Mouse (Mus musculus) layer of hippocampus, postnatal 25 days (tissue): ENCODE data around the gene Ptprn2. TPM values are rescaled to one million over a fixed set of nuclear protein-coding genes. Genes with fewer than 3 reads are reported as not detected.

Source experiments
- DNase-seq, 2 experiments: peaks; one replicate each; pipeline ENCODE4 v3.0.0; 2022; ENCODE audit warnings: mixed read lengths in 2 of 2, low spot score in 1 of 2; ENCODE audit errors: extremely low spot score in 1 of 2
- total RNA-seq, 2 experiments: library from RNA; stranded (reverse); gene quantifications; 2 replicates each; pipeline ENCODE4 v1.2.3; 2021

Gene Ptprn2
- total RNA-seq, 2 experiments from 2014 or later, result 303 to 317 TPM

DNA sequence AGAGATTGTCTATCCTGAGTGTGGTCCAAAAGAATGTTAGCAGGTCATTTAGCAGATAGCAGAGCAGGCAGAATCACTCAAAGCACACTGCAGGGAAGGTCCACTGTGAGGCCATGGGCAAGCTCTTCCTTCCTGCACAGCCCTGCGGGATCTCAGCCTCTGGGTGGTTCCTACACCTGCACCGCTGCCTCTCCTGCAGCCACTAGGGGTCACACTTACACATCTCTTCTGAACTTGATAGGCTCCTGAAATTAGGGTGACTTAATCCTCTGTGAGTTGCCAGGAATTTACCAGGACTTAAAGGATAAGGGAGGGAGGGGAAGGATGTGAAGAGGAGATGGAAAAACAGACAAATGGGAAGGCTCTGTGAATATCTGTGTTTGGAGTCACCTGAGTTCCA lies 549.7 kb downstream of the Ptprn2 start:
- DNase-seq, result peak; percentile 42 to 69

DNA sequence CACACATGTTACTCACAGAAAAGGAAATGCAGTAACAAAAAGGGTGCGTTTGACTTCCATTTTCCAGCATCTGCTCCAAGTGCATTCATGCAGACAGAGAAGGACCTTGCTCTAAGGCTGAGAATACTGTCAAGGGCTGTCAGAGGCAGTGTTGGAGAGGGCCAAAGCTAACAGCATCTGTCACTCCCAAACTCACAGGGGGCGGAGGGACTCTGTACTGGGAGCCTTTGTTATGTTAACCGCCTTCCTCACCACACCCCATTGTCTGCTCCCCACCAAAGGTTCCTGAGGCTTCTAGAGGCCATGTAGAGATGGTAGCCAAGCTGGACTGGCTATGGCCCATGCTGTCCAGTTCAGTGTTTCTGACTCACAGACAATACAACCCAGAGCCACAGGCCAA lies 553.9 kb downstream of the Ptprn2 start:
- DNase-seq, result no peak

DNA sequence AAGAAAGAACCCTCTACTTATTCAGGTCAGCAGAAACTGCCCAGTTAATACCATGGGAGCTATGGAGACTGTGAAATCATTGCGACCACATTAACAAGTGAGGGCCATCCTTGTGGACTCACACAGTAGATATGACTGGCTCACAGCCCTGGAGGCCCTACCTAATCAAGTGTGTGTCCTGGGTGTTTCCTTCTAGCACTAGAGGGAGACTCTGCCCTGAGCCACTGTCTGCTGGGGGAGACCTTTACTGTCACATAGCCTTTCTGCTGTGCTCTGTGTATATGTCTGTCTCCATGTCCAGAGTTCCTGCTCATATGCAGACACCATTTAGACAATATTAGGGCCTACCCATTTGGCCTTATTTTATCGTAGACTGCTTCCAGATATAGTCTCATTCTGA lies 555.9 kb downstream of the Ptprn2 start:
- no peak for DNase-seq

DNA sequence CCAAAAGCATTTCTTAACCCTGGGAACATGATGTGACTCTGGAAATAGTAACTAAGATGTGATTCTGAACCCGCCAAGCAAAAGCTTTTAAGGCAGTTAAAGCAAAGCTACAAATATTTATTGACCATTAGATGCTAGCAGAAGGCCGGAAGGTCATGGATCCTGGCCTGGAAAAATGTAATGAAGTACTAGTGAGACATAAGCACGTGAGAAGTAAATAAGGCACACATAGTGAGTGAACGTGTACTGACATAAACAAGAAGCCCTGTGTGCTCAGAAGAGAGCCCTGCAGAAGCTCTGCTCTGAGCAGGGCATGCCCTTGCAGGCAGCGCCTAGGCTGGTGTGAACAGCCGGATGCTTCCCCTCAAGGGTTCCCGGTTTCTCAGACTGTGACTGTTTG lies 557.2 kb downstream of the Ptprn2 start:
- no peak for DNase-seq

- no peak for DNase-seq
Observed at GRCm38 (mm10) chr12:117047384-117048251, 562.1 kb downstream of the Ptprn2 start.

GRCm38 (mm10) chr12:117049829-117050228 lies 564.3 kb downstream of the Ptprn2 start:
- no peak for DNase-seq

GRCm38 (mm10) chr12:117053223-117053850 lies 567.8 kb downstream of the Ptprn2 start:
- no peak for DNase-seq

- peak in 1 of 2 experiments; percentile 17 for DNase-seq
Observed at GRCm38 (mm10) chr12:117053851-117054769, 568.6 kb downstream of the Ptprn2 start.

DNA sequence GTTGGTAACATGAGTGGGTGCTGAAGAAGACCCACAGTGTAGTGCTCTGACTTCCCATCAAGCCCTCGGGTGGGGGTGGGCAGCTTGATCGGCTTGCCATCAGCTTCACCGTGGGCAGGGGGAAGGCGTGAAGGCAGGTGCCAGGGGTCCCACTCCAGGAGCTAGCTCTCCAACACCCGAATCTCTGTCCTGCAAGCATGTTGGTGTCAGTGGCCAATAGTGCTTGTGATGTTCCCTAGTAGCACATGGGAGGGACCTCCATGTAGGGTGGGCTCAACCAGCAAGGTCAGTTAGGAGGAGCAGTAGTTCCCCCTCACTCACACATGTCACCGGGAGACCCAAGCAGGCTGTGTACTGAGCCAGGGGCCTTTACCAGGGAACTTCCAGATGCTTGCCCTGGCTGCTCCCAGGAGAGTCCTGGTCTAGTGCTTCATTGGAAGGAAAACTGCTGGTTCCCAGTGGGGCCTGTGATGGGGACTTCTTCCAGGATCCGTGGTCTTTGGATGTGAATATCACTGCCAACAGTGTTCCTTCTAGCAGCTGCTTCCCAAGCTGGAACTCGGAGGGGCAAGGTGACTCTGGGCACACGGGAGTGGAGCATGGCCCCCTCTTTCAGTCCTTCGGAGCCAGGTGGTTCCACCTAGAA lies 569.5 kb downstream of the Ptprn2 start:
- no peak for DNase-seq

- DNase-seq, result no peak
Observed at GRCm38 (mm10) chr12:117058184-117058958, 572.9 kb downstream of the Ptprn2 start.

DNA sequence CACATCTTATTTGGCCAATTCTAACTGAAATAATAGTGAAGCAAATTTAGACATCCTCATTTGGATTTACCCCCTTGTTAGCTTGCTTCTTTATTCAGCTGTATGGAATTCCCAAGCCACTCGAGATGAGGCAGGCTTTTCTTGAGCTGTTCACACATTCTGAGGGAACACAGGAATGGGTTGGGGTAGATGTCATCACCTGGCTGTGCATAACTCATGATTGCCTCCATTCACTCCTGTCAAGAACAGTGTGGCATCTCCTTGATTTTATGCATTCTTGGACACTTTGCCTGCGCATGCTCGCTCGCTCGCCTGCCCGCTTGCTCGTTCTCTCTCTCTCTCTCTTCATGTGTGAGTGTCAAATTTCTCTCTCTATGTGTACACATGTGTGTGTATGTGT lies 573.5 kb downstream of the Ptprn2 start:
- DNase-seq, result no peak

DNA sequence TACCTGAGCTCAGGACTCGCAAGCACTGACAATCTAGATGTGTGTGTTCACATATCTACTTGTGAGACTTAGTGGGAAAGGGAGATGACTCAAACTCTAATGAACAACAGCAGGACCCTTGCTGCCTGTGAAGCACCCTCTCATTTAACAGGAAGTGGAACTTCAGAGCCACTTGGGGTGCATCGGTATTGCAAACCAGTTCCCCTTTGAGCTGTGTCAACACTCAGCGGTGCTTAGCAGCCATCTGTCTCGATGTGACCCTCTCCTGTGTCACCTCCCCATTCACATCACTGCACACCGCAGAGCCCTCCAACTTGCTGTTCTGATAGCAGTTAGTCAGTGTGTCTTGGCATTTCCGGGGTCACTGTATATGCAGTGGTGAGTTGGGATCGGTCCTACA lies 592.1 kb downstream of the Ptprn2 start:
- DNase-seq, result no peak

DNA sequence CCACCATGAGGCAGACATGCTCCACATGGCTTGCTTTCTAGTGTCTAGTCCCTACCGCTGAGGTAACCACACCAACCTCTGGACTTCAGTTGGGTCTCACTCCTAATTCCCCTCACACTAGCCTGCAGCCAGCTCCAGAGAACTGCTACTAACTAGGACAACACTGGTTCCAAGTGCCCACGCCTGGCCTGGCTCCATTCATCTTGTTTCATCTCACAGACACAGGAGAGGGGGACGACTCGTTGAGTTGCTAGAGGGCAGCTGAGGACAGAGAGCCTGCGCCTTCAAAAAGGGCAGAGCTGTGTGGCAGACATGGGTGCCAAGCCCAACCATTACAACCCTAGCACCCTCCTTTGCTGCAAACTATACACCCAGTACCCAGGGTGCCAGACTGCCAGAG lies 593.4 kb downstream of the Ptprn2 start:
- no peak for DNase-seq

GRCm38 (mm10) chr12:117079724-117080123 lies 594.2 kb downstream of the Ptprn2 start:
- DNase-seq, result no peak

DNA sequence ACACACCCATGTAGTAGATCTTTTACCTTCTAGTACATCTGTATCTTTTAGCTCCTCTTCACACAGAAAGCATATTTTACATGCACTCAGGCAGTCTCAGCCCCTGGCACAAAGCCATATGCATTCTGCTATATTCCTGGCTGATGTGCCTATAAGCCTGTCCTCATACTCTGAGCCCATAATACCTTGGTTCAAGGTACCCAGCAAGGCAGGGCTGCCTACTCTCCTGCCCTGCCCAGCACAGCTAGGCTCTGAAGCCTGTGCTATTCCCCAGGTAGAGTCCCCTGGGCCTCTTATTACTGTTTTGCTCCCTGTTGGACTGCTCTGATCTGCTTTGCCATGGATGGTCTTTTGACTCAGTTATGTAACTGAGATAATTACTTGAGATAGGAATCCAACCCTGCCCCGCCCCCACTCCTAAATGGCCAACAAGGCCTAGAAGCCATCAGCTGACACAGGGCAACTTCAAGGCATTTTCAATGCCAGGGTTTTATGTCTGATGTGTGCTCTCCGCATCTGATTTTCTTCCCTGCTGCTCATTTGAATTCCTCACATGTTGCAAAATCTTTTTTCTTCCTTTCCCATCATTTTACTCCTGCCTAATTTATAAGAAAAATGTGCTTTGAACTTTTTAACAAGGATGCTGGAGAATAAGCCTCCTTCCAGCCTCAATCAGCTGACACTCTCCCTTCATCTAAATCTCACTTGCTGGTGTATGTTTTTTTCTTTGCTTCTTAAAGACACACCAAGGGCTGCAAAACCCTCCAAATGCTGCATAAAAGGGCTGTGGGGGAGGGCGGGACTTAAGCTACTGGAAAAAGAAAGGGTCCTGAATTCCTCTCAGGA lies 598.6 kb downstream of the Ptprn2 start:
- no peak for DNase-seq

DNA sequence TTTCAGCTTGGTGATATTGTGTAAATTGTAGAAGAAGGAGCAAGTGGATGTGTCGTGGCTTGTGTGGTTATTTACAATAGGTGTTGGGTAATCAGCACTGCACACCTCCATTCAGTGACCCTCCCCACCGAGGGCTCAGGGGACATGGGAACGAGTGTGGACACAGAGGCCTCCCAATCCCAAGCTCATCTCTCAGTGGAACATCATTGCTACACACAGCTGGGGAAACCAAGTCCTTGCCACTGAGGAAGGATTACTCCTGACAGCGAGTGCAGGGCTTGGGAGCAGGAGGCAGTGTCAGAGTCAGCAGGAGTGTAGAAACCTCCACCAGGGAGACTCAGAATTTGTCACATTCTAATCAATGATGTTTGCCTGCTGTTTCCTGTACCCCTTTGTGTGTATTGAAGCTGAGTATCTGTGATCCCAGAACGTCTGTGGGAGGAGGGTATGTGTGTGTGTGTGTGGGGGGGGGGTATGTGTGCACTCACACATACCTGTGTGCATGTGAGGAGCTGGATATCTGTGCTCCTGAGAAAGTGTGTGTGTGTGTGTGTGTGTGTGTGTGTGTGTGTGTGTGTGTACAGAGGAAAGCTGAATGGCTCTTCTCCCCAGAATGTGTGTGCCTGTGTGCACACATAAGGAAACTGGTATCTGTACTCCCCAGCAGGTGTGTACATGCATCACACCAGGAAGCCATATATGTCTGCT lies 599.3 kb downstream of the Ptprn2 start:
- DNase-seq, result no peak

DNA sequence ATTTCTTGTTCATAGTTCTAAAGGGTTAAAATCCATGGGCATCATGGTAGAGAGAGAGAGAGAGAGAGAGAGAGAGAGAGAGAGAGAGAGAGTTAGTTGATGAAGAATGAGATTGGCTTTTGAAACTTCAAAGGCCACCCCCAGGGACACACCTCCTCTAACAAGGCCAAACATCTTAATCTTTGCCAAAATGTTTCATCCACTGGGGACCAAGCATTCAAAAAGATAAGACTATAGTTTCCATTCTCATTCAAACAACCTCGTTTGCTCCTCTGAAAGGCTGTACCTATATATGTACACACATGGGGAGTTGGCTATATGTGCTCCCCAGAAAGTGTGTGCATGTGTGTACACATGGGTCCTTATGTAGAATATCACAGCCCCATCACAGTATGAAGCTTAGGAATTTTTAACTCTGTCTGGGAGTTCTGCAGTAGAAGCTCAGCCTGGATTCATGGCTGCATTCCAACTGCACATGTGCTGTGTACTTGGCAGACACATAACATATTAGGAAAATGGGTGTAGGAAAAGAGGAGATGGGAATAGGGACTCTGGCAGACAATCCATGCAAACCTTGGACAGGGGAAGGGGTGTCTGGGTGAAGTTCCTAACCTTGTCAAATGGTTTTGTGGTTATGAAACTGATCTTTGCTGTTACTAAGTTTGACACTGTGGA lies 600.3 kb downstream of the Ptprn2 start:
- peak; percentile 27 to 48 for DNase-seq
